Mouse (Mus musculus) R1 (cell line): ENCODE results near the gene Erg.

ENCODE experiments used
- DNase-seq: peaks from one replicate; pipeline ENCODE4 v3.0.0-alpha.2; 2018; ENCODE audit warnings: low read depth, low spot score

Gene Erg

DNA sequence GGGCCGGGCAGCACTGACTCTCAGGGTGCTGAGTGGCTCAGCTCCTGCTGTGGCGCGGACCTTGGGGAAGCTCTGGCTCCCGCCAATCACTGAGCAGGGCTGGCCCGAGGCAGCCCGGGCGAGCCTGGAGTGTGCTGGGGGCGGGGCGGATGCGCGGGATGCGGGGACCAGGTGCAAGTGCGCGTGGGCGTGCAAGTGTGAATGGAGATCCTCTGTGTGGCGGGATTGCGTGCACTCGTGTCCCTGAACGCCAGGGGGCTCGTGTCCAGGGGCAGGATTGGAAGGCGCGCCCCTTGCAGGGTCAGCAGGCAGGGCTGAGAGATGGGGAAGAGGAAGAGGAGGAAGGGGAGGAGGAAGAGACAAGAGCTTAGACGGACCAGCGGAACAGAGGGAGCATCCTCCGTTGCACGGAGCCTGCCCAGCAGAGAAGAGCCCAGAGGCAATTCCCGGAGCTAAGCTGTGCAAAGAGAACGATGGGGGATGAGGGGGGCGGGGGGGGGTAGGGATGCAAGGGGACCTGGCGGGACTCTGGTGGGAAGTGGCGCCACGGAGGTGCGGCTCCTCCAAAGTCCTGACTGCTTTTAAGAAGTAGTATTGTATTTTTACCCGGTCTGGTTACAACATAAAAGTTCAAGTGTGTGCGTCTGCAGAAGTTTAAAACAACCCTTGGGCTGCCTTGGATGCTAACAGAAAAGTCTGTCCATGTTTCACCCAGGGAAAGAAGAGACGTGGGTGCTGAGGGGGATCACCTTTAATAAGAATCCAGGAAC lies 667 bp downstream of the Erg start:
- peak; percentile 68 for DNase-seq

DNA sequence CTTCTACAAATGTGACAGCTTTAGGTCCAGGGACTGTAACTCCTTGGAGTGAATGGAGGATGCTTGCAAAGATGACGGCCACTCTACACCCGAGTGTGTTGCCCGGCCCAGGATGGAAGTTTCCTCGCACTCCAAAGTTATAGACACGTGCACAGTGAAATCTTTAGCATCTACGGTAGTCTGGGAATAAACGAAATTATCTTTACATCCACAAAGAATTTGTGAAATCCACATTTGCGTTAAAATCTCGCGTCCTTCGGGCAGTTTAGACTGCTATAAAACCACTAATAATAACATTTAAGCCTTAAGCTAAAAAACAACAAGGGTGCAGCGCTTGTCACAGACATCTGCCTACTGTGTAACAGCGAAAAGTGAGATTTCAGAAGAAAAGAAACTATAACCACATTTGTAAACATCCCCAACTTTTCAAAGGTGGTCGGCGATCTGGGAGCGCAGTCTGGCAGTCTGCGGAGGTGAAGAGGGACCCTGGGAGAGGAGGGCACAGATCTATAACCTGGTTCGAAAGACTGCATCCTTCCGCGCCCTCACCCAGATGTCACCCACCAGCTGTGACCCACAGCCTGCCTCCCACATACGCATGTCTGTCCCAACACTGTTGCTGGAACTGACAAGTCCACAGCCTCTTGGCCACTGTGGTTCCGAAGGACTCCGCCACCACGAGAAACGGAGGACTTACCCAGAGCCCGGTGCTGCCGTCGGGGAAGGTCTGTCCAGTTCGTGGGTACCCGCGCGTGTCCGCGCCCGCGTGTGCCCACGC lies 1.5 kb downstream of the Erg start:
- DNase-seq, result no peak

GRCm38 (mm10) chr16:95579289-95579688 lies 7.1 kb downstream of the Erg start:
- DNase-seq, result no peak

GRCm38 (mm10) chr16:95573163-95573562 lies 13.2 kb downstream of the Erg start:
- no peak for DNase-seq

GRCm38 (mm10) chr16:95570616-95571015 lies 15.8 kb downstream of the Erg start:
- peak; percentile 79 for DNase-seq

DNA sequence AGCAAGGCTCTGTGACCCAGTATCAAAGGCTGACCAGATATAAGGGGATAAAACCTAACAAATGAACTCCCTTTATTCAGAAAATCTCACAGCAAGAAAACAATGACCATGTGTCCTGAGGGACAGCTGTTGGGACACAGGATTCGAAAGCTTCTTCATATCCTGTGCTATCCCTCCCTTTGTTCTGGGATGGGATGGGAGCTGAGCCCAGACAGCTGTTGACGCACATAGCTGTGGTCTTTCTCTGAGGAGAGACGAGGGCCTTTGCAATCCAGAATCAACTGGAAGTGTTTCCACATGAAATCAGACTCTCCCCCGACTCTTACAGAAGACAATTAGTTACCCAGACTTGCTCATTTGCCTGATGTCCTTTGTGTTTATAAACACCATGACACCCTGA lies 29.6 kb downstream of the Erg start:
- no peak for DNase-seq

GRCm38 (mm10) chr16:95553136-95553535 lies 33.3 kb downstream of the Erg start:
- no peak for DNase-seq

DNA sequence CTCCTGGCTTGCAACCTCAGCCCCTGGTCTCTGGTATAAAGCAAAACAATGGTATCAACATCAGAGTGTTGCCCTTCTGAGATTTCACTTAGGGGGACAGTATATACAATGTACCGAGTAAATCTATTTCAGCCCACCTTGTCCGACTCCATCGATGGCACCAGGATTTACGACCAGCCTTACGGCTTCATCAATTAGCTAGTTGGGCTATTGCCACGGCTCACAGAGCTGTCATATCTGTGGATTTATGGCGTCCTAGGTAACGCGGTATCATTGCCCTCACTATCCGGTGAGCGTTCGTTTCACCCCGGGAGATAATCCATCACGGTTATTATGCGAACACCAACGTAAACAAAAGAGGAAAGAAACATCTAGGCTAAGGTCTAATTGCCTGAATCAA lies 33.9 kb downstream of the Erg start:
- no peak for DNase-seq

GRCm38 (mm10) chr16:95550496-95550895 lies 35.9 kb downstream of the Erg start:
- peak; percentile 38 for DNase-seq

GRCm38 (mm10) chr16:95544753-95545152 lies 41.6 kb downstream of the Erg start:
- peak; percentile 56 for DNase-seq

DNA sequence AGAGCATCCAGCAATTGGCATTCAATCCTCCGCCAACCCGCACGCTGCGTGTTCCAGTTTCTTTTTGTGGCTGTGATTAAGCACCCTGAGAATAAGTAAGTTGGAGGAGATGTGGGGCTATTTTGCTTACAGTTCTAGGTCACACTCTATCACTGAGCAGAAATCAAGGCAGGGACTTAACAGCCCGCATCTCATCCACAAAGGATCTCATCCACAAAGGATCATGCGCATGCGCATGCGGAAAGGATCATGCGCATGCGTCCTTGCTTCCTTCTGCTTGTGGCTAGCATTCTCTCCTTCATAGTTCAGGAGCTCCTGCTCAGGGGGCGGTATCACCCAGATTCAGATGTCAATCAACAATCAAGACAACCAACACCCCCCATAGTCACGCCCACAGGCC lies 42.9 kb downstream of the Erg start:
- DNase-seq, result peak; percentile 91

GRCm38 (mm10) chr16:95535151-95535550 lies 51.2 kb downstream of the Erg start:
- DNase-seq, result no peak

DNA sequence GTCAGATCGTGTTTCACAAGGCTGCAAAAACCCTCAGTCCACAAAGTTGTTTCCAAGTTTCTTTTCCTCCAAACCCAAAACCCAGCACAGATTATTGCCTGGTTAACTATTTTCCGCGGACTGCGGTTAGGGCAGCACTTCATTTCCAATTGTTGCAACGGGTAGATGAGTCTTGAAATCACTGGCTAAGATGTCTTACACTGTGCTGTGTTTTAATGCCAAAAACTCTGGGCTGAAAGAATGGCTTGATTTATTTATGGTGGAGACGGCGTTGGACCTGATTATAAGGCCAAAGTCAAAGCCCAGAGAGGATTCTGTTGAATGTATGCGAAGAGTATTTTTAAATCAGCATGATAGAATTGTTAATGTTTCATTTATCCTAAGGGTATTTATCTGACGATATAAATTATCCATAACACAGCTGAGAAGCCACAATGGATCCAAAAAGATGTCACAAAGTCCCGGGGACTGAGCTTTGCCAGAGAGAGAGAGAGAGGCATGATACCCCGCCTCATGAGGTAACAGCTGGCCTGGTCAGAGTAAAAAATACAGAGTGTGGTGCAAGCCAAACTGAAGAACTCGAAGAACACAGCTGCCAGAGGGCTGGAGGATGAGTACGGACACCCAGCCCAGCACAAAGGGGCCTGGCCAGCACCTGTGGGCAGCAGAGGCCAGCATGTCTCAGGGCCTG lies 53.9 kb downstream of the Erg start:
- DNase-seq, result no peak

DNA sequence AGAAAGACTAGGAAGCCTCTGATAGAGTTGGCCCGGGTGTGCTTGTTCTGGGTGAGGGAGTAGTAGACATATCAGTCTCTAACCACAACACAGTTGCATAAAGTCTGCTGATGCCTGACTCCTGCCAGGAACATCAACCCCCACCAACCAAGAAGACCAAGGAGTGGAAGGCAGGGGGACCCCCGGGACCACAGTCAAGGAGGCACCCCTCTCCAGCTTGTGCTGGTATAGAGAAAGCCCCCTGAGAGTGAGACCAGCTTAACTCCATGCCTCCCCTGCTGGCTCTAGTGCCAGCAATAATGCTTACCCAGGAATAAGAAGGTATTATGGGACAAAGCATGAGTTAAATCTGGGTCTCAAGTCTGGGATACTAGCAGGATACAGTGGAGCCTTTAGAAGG lies 58.8 kb downstream of the Erg start:
- DNase-seq, result no peak

DNA sequence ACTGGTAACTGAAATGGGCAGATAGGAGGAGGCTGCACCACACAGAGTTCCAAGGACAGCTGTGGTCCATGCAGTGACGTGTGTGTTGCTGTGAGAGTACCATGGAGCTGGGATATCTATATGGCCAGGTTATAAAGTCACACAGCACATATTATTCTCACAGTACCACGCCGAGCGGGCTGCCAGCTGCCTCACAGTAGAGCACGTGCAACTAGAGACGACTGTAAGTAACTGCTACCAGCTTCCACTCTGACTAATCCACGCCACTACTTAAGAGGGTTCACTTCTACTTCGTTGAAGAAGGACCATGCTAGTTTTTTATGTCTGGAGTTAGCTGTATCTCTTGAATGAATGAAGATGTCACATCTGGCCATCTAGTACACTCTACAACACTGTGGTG lies 66.9 kb downstream of the Erg start:
- no peak for DNase-seq

DNA sequence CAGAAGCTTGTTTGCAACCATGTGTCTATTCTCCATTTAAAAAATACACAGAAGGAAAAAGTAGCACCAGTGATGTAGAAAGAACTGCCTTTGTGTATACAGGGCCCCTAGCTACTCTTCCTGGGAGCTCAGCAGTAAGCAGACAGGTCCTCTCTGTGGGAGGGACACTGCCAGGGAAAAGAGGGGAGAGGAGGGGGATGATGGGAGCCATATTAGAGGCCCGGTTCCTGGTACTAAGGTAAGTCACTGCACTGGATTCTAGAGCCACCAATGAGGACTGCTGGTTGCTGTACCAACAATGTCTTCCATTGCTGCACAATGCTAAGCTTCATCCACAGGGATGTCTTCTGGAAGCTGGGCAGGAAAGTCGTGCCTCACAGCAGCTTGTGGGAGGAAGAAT lies 80.3 kb downstream of the Erg start:
- DNase-seq, result no peak

DNA sequence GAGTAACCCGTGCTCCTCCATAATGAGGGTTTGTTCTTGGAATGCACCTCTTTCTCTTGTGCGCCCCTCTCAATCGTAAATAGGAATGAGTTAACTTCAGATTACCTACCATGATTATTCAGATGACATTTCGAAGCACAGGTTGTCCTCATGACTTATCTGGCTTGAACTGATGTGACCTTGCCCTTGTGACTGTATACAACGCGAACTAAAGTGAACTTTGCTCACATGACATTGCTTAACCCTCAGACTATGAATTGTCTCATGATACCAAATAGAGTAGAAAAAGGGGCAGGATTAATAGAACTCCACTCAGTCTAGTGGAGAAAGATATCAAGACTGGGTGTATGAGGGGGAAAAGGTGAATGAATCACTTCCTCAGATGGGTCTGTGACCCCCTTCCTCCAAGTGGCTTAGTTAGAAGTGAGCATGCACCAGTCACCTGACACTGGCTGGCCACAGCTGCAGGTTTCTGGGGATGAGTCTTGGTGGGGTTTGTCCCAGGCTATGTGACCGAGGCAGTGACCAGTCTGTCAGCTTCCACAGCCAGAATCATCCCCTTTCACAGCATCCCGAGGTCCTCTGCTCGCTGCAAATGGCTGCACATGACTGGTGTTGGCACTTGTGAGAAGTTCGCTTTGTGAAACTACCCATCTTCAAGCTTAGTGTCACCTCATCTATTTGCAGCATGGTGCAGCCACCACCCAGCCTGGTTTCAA lies 89.7 kb downstream of the Erg start:
- DNase-seq, result no peak

GRCm38 (mm10) chr16:95494108-95494507 lies 92.3 kb downstream of the Erg start:
- no peak for DNase-seq

- no peak for DNase-seq
These were observed 93.1 kb downstream of the Erg start for GRCm38 (mm10) chr16:95493336-95493735.

- DNase-seq, result no peak
These were observed 94.2 kb downstream of the Erg start for GRCm38 (mm10) chr16:95492146-95492545.

GRCm38 (mm10) chr16:95490386-95490785 lies 96.0 kb downstream of the Erg start:
- no peak for DNase-seq
